Mouse (Mus musculus) erythroblast, embryonic 14.5 days (primary cell): ENCODE measurements around the gene Bpifa1. TPM values are rescaled to one million over a fixed set of nuclear protein-coding genes. Genes with fewer than 3 reads are reported as not detected.

Experiments used
- H3K27me3 ChIP-seq: 2 replicates; pipeline ENCODE4 v1.6.1; 2012; ENCODE audit warnings: inconsistent platforms; ENCODE audit not compliant: control insufficient read depth
- H3K36me3 ChIP-seq: 2 replicates; pipeline ENCODE4 v1.6.1; 2012; ENCODE audit warnings: mild to moderate bottlenecking, inconsistent platforms; ENCODE audit not compliant: control insufficient read depth
- H3K4me1 ChIP-seq: 2 replicates; pipeline ENCODE4 v1.6.1; 2012; ENCODE audit warnings: inconsistent platforms; ENCODE audit not compliant: control insufficient read depth
- H3K4me3 ChIP-seq: replicated peaks from 2 replicates; pipeline ENCODE3; 2012; ENCODE audit warnings: moderate library complexity, mild to moderate bottlenecking, inconsistent platforms
- H3K9me3 ChIP-seq: 2 replicates; pipeline ENCODE4 v1.6.1; 2012; ENCODE audit warnings: low read length, inconsistent platforms, mixed read lengths; ENCODE audit not compliant: control insufficient read depth
- GATA1 ChIP-seq: IDR thresholded peaks from 2 replicates; pipeline ENCODE4 v1.6.1; 2012; ENCODE audit warnings: low read length, inconsistent platforms, mixed read lengths
- TAL1 ChIP-seq: IDR thresholded peaks from 3 replicates; pipeline ENCODE4 v1.6.1; 2012; ENCODE audit warnings: low read length, inconsistent platforms, mixed read lengths
- polyA plus RNA-seq: library from polyadenylated mRNA; stranded (reverse); fragments of >175 nt; gene quantifications from 2 replicates; pipeline ENCODE4 v1.2.3, GENCODE M21; 2012

Bpifa1 gene
- polyA plus RNA-seq, 1 experiment: not detected

DNA sequence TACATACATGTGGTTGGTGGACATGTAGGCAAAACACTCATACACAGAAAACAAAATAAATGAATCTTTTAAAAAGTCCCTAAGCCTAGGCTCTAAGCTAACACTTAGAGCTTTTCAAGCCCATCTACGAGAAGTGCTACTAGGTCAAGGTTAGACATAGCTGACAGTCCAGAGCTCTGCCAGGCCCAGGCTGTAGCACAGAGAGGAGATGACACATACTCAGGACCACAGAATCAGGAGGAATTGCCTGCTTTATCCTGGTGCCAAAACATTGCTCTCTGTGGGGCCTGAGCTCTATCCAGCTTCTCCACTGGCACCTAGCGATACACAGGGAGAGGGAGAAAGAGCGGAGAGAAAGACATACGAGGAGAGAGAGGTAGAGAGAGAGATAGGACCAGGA is 50.4 kb downstream of the Bpifa1 start:
- TF ChIP-seq GATA1 (no peak), TAL1 (no peak)
- H3K36me3 ChIP-seq: no peaks in the 10 kb centered on the region
- no peaks in the 10 kb centered on the region for H3K4me1 ChIP-seq
- no peaks in the 10 kb centered on the region for H3K27me3 ChIP-seq
- H3K9me3 ChIP-seq: no peaks in the 10 kb centered on the region
- H3K4me3 ChIP-seq: no peak overlapping the region

DNA sequence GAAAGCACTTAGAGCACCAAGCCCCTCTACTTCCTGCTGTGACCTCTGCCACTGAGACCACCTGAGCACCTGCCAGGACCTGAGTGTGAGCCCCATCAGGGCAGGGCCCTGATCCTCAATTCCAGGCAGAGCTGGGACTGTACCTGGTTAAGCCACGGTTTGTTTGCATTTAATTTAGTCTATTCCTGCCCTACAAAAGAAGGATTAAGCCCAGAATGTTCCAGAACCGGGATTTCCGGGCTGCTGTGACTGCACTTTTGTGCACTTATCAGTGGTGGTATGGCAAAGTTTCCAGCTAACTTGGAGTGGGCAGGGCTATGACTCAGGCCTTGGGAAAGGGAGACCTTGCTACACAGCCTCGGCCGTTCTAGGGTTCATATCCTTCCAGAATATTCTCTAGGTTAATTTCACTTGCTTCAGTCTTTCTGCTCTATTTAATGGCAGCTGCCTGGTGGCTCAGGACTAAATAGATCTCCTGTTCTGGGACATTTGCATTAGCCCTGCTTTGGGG is 51.4 kb downstream of the Bpifa1 start:
- H3K36me3 ChIP-seq: no peaks in the 10 kb centered on the region
- TF ChIP-seq TAL1 (no peak), GATA1 (no peak)

DNA sequence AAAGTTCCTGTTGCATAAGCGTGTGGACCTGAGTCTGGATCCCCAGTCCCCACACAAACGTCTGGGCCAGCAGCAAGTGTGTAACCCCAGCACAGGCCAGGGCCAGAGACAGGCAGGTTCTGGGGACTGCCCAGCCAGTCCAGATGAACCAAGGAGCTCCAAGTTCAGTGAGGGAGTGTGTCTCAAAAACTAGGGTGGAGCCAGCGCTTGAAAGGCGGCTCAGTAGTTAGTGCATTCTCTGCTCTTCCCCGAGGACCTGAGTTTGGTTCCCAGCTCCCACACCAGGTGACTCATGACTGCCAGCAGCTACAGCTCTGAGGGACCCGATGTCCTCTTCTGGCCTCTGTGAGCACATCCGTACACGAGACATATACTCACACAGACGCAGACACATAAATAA is 54.4 kb downstream of the Bpifa1 start:
- Histone ChIP-seq H3K27me3 (no peaks in the 10 kb centered on the region), H3K36me3 (no peaks in the 10 kb centered on the region), H3K9me3 (no peaks in the 10 kb centered on the region), H3K4me1 (no peaks in the 10 kb centered on the region), H3K4me3 (no peak overlapping the region)
- no peak for TF ChIP-seq GATA1
- no peak for TF ChIP-seq TAL1

More for the DNA sequence above, 51.4 kb downstream of the Bpifa1 start:
- no peaks in the 10 kb centered on the region for H3K27me3 ChIP-seq
- H3K4me1 ChIP-seq: no peaks in the 10 kb centered on the region
- no peaks in the 10 kb centered on the region for H3K9me3 ChIP-seq
- H3K4me3 ChIP-seq: no peak overlapping the region

Other genes with a start within 250 kb of the Bpifa1 start
- not detected in 2 replicates for gene Bpifb6, start 242.5 kb upstream of the Bpifa1 start, polyA plus RNA-seq
- not detected in 2 replicates for gene Bpifb3, start 224.7 kb upstream of the Bpifa1 start, polyA plus RNA-seq
- not detected in 2 replicates for gene Bpifb4, start 204.7 kb upstream of the Bpifa1 start, polyA plus RNA-seq
- not detected in 2 replicates for gene Bpifa6, start 167.9 kb upstream of the Bpifa1 start, polyA plus RNA-seq
- not detected in 2 replicates for gene Bpifa2, start 134.6 kb upstream of the Bpifa1 start, polyA plus RNA-seq
- gene Bpifa3, start 12.5 kb upstream of the Bpifa1 start, polyA plus RNA-seq: not detected in 2 replicates
- not detected in 2 replicates for gene Bpifa5, start 19.7 kb downstream of the Bpifa1 start, polyA plus RNA-seq
- gene Bpifb1, start 47.9 kb downstream of the Bpifa1 start, polyA plus RNA-seq: not detected in 2 replicates
- gene Bpifb5, start 80.9 kb downstream of the Bpifa1 start, polyA plus RNA-seq: not detected in 2 replicates
- gene Bpifb9a, start 115.0 kb downstream of the Bpifa1 start, polyA plus RNA-seq: not detected in 2 replicates
- gene Bpifb9b, start 164.3 kb downstream of the Bpifa1 start, polyA plus RNA-seq: not detected in 2 replicates
- gene Cdk5rap1, start 230.1 kb downstream of the Bpifa1 start, polyA plus RNA-seq: 0.02 and 0.05 TPM in 2 replicates